Mouse (Mus musculus) frontal cortex, postnatal 36 days (tissue): ENCODE measurements at regions not wholly inside any gene's neighbourhood (a gene's known extent, or its start where the extent isn't known, plus 50 kb on each side); places are given as distances from the start of the nearest gene placed in this dataset.

ENCODE experiments used
- DNase-seq, 2 experiments: peaks; one replicate each; pipeline ENCODE4 v3.0.0; 2022; ENCODE audit warnings: low spot score in 2 of 2

- DNase-seq = no peak
Observed at GRCm38 (mm10) chr14:105779760-105780159, 116.9 kb downstream of the Spry2 start.

- peak; percentile 43 to 74 for DNase-seq
Observed at GRCm38 (mm10) chr14:105779349-105779748, 117.3 kb downstream of the Spry2 start.

GRCm38 (mm10) chr14:105773674-105774073 is 122.9 kb downstream of the Spry2 start:
- DNase-seq = no peak

GRCm38 (mm10) chr14:105767100-105767499 is 129.5 kb downstream of the Spry2 start:
- no peak for DNase-seq

- DNase-seq = no peak
Observed at GRCm38 (mm10) chr14:105752509-105753375, 143.9 kb downstream of the Spry2 start.

- no peak for DNase-seq
Observed at GRCm38 (mm10) chr14:105751762-105752161, 144.9 kb downstream of the Spry2 start.

GRCm38 (mm10) chr14:105744578-105744977 is 152.0 kb downstream of the Spry2 start:
- DNase-seq = no peak

- DNase-seq = no peak
Observed at GRCm38 (mm10) chr14:105744125-105744524, 152.5 kb downstream of the Spry2 start.

- DNase-seq = no peak
Observed at GRCm38 (mm10) chr14:105740889-105741288, 155.7 kb downstream of the Spry2 start.

GRCm38 (mm10) chr14:105738568-105738967 is 158.1 kb downstream of the Spry2 start:
- DNase-seq = no peak

- no peak for DNase-seq
Observed at GRCm38 (mm10) chr14:105736352-105736751, 160.3 kb downstream of the Spry2 start.

- DNase-seq = no peak
Observed at GRCm38 (mm10) chr14:105734291-105734690, 162.3 kb downstream of the Spry2 start.

- peak in 1 of 2 experiments; percentile 50 for DNase-seq
Observed at GRCm38 (mm10) chr14:105733013-105733728, 163.4 kb downstream of the Spry2 start.

GRCm38 (mm10) chr14:105732221-105733012 is 164.2 kb downstream of the Spry2 start:
- DNase-seq = peak; percentile 81 to 86

GRCm38 (mm10) chr14:105730786-105731185 is 165.8 kb downstream of the Spry2 start:
- DNase-seq = peak in 1 of 2 experiments; percentile 36

- no peak for DNase-seq
Observed at GRCm38 (mm10) chr14:105728841-105729240, 167.8 kb downstream of the Spry2 start.

- DNase-seq = no peak
Observed at GRCm38 (mm10) chr14:105725741-105726140, 170.9 kb downstream of the Spry2 start.

- DNase-seq = no peak
Observed at GRCm38 (mm10) chr14:105722923-105723322, 173.7 kb downstream of the Spry2 start.

GRCm38 (mm10) chr14:105721576-105721975 is 175.0 kb downstream of the Spry2 start:
- no peak for DNase-seq

GRCm38 (mm10) chr14:105720816-105721510 is 175.7 kb downstream of the Spry2 start:
- peak in 1 of 2 experiments; percentile 71 for DNase-seq
